Mouse (Mus musculus) liver, embryonic 12.5 days (tissue): ENCODE measurements around the gene Eml2. TPM values are rescaled to one million over a fixed set of nuclear protein-coding genes. Genes with fewer than 3 reads are reported as not detected.

Experiments used
- ATAC-seq: fragments of 200-750 bp; cut with Nextera tagmentation; 2 replicates; pipeline ENCODE4 v1.8.0; 2017; ENCODE audit warnings: moderate number of reproducible peaks, mild to moderate bottlenecking, moderate library complexity
- H3K27ac ChIP-seq: fragments of 300-500 bp; sonication (generic); 2 replicates; pipeline ENCODE4 v1.5.1; 2016; ENCODE audit warnings: mild to moderate bottlenecking
- H3K27me3 ChIP-seq: fragments of 300-500 bp; sonication (generic); replicated peaks from 2 replicates; pipeline ENCODE4 v1.6.1; 2016; ENCODE audit warnings: mild to moderate bottlenecking, moderate library complexity
- H3K36me3 ChIP-seq: fragments of 300-500 bp; sonication (generic); 2 replicates; pipeline ENCODE4 v1.6.1; 2016; ENCODE audit warnings: mild to moderate bottlenecking, moderate library complexity
- H3K4me1 ChIP-seq: fragments of 300-500 bp; sonication (generic); 2 replicates; pipeline ENCODE4 v1.6.1; 2016
- H3K4me2 ChIP-seq: fragments of 300-500 bp; sonication (generic); 2 replicates; pipeline ENCODE4 v1.6.1; 2016; ENCODE audit warnings: mild to moderate bottlenecking, moderate library complexity
- H3K4me3 ChIP-seq: fragments of 300-500 bp; sonication (generic); 2 replicates; pipeline ENCODE4 v1.5.1; 2016; ENCODE audit warnings: mild to moderate bottlenecking, moderate library complexity
- H3K9ac ChIP-seq: fragments of 300-500 bp; sonication (generic); 2 replicates; pipeline ENCODE4 v1.6.1; 2016; ENCODE audit warnings: mild to moderate bottlenecking, moderate library complexity
- H3K9me3 ChIP-seq: fragments of 300-500 bp; sonication (generic); replicated peaks from 2 replicates; pipeline ENCODE4 v1.6.1; 2016; ENCODE audit warnings: mild to moderate bottlenecking, moderate library complexity
- WGBS: fragments of 180-500 bp; shearing (Covaris S2); methylation state at CpG from one replicate; pipeline ENCODE4 v1.1.7; 2016; ENCODE audit not compliant: insufficient replicate concordance; 5-methylcytosine and 5-hydroxymethylcytosine counted together
- polyA plus RNA-seq: library from polyadenylated mRNA; unstranded; fragments of >200 nt; fragmentation: Nextera tagmentation; extraction: Ambion mirVana; gene quantifications from 2 replicates; pipeline ENCODE4 v1.2.1, GENCODE M21; 2016

The Eml2 gene
- polyA plus RNA-seq, 1 experiment from 2014 or later, result 5.1 TPM

- Histone ChIP-seq H3K4me2 (peak overlapping the region; percentile 61), H3K9ac (no peak overlapping the region), H3K36me3 (no peaks in the 10 kb centered on the region), H3K4me1 (peaks cover 69% of the 10 kb centered on the region), H3K9me3 (no peaks in the 10 kb centered on the region), H3K4me3 (peak overlapping the region; percentile 24; the same call in 1 of the 2 replicates), H3K27ac (no peak overlapping the region), H3K27me3 (peaks cover 55% of the 10 kb centered on the region)
- 39% methylated on average over 6 of the region's 6 CpGs for WGBS
- no peak for ATAC-seq
Observed at GRCm38 (mm10) chr7:19179936-19180335, 3.7 kb downstream of the Eml2 start.

GRCm38 (mm10) chr7:19180862-19181429 lies 4.7 kb downstream of the Eml2 start:
- Histone ChIP-seq H3K27me3 (peaks cover 47% of the 10 kb centered on the region), H3K4me1 (peaks cover 66% of the 10 kb centered on the region), H3K9me3 (no peaks in the 10 kb centered on the region), H3K4me2 (peak overlapping the region; percentile 87), H3K27ac (no peak overlapping the region), H3K9ac (peak overlapping the region; percentile 71), H3K4me3 (peak overlapping the region; percentile 67), H3K36me3 (peaks cover 6% of the 10 kb centered on the region)
- WGBS, result under 1% methylated on average over 27 of the region's 27 CpGs
- peak; percentile 33; the same call in 1 of the 2 replicates for ATAC-seq

- Histone ChIP-seq H3K4me3 (no peak overlapping the region), H3K4me2 (no peak overlapping the region), H3K27ac (no peak overlapping the region), H3K9ac (no peak overlapping the region), H3K36me3 (peaks cover 10% of the 10 kb centered on the region), H3K27me3 (peaks cover 14% of the 10 kb centered on the region), H3K9me3 (no peaks in the 10 kb centered on the region), H3K4me1 (peaks cover 38% of the 10 kb centered on the region)
- WGBS, result 75% methylated on average over 2 of the region's 2 CpGs
- no peak for ATAC-seq
Observed at GRCm38 (mm10) chr7:19184250-19184649, 8.0 kb downstream of the Eml2 start.

GRCm38 (mm10) chr7:19184758-19185157 lies 8.5 kb downstream of the Eml2 start:
- no peak for ATAC-seq
- H3K4me2 ChIP-seq, result no peak overlapping the region
- H3K9me3 ChIP-seq, result no peaks in the 10 kb centered on the region
- H3K27ac ChIP-seq, result no peak overlapping the region
- H3K4me3 ChIP-seq, result no peak overlapping the region
- H3K36me3 ChIP-seq, result peaks cover 10% of the 10 kb centered on the region
- no peak overlapping the region; the same call in 1 of the 2 replicates for H3K9ac ChIP-seq
- H3K27me3 ChIP-seq, result peaks cover 9% of the 10 kb centered on the region; the same call in 1 of the 2 replicates
- 81% methylated on average over 6 of the region's 6 CpGs for WGBS
- H3K4me1 ChIP-seq, result peaks cover 33% of the 10 kb centered on the region

- H3K36me3 ChIP-seq, result peaks cover 46% of the 10 kb centered on the region
- 0 out of 2 replicates have a peak, but pooled peaks cover 3% of the 10 kb centered on the region for H3K4me1 ChIP-seq
- WGBS, result 79% methylated on average over 4 of the region's 4 CpGs
- no peak overlapping the region for H3K4me3 ChIP-seq
- ATAC-seq, result no peak
- H3K27me3 ChIP-seq, result no peaks in the 10 kb centered on the region
- H3K9ac ChIP-seq, result no peak overlapping the region
- H3K9me3 ChIP-seq, result peaks cover 4% of the 10 kb centered on the region; the same call in 1 of the 2 replicates
- H3K27ac ChIP-seq, result no peak overlapping the region
- H3K4me2 ChIP-seq, result no peak overlapping the region
Observed at GRCm38 (mm10) chr7:19194676-19195075, 18.5 kb downstream of the Eml2 start.

GRCm38 (mm10) chr7:19196676-19197075 lies 20.5 kb downstream of the Eml2 start:
- Histone ChIP-seq H3K4me2 (no peak overlapping the region), H3K9me3 (peaks cover 4% of the 10 kb centered on the region; the same call in 1 of the 2 replicates), H3K4me3 (no peak overlapping the region), H3K27me3 (no peaks in the 10 kb centered on the region), H3K4me1 (peaks cover 3% of the 10 kb centered on the region), H3K27ac (no peak overlapping the region), H3K9ac (no peak overlapping the region), H3K36me3 (peaks cover 39% of the 10 kb centered on the region)
- no peak for ATAC-seq
- 50% methylated on average over 6 of the region's 6 CpGs for WGBS

GRCm38 (mm10) chr7:19197985-19198384 lies 21.8 kb downstream of the Eml2 start:
- Histone ChIP-seq H3K27ac (no peak overlapping the region), H3K4me3 (no peak overlapping the region), H3K4me1 (peaks cover 11% of the 10 kb centered on the region), H3K36me3 (peaks cover 32% of the 10 kb centered on the region), H3K9me3 (peaks cover 4% of the 10 kb centered on the region; the same call in 1 of the 2 replicates), H3K27me3 (no peaks in the 10 kb centered on the region), H3K4me2 (no peak overlapping the region), H3K9ac (no peak overlapping the region)
- no peak for ATAC-seq
- 20% methylated on average over 2 of the region's 2 CpGs for WGBS

GRCm38 (mm10) chr7:19201660-19202059 lies 25.4 kb downstream of the Eml2 start:
- peaks cover 11% of the 10 kb centered on the region for H3K4me1 ChIP-seq
- H3K9ac ChIP-seq, result no peak overlapping the region
- H3K36me3 ChIP-seq, result peaks cover 32% of the 10 kb centered on the region
- H3K27me3 ChIP-seq, result no peaks in the 10 kb centered on the region
- WGBS, result 69% methylated on average over 15 of the region's 15 CpGs
- ATAC-seq, result 0 out of 2 replicates have a peak, but pooled peaks have one; percentile 16
- H3K27ac ChIP-seq, result no peak overlapping the region
- no peaks in the 10 kb centered on the region for H3K9me3 ChIP-seq
- no peak overlapping the region for H3K4me2 ChIP-seq
- no peak overlapping the region for H3K4me3 ChIP-seq

- H3K27me3 ChIP-seq, result no peaks in the 10 kb centered on the region
- H3K4me1 ChIP-seq, result peaks cover 11% of the 10 kb centered on the region
- peaks cover 30% of the 10 kb centered on the region for H3K36me3 ChIP-seq
- peak; percentile 36 for ATAC-seq
- no peak overlapping the region for H3K9ac ChIP-seq
- H3K9me3 ChIP-seq, result no peaks in the 10 kb centered on the region
- H3K27ac ChIP-seq, result no peak overlapping the region
- 0 out of 2 replicates have a peak overlapping the region, but pooled peaks have one; percentile 4 for H3K4me2 ChIP-seq
- H3K4me3 ChIP-seq, result no peak overlapping the region
- 58% methylated on average over 15 of the region's 15 CpGs for WGBS
Observed at GRCm38 (mm10) chr7:19202065-19202850, 26.0 kb downstream of the Eml2 start.

GRCm38 (mm10) chr7:19208201-19208910 lies 32.1 kb downstream of the Eml2 start:
- Histone ChIP-seq H3K9me3 (peaks cover 5% of the 10 kb centered on the region), H3K4me3 (no peak overlapping the region), H3K4me2 (no peak overlapping the region), H3K9ac (no peak overlapping the region), H3K4me1 (peaks cover 21% of the 10 kb centered on the region), H3K27me3 (peaks cover 32% of the 10 kb centered on the region), H3K36me3 (peaks cover 22% of the 10 kb centered on the region), H3K27ac (no peak overlapping the region)
- ATAC-seq, result no peak
- 68% methylated on average over 13 of the region's 13 CpGs for WGBS

- Histone ChIP-seq H3K4me2 (no peak overlapping the region), H3K36me3 (peaks cover 19% of the 10 kb centered on the region), H3K4me3 (no peak overlapping the region), H3K9me3 (peaks cover 5% of the 10 kb centered on the region), H3K4me1 (peaks cover 21% of the 10 kb centered on the region), H3K9ac (no peak overlapping the region), H3K27ac (no peak overlapping the region), H3K27me3 (peaks cover 39% of the 10 kb centered on the region)
- 49% methylated on average over 7 of the region's 7 CpGs for WGBS
- no peak for ATAC-seq
Observed at GRCm38 (mm10) chr7:19208944-19209472, 32.8 kb downstream of the Eml2 start.
